Mouse (Mus musculus) midbrain, embryonic 15.5 days (tissue): ENCODE data around the gene Abracl. TPM values are rescaled to one million over a fixed set of nuclear protein-coding genes. Genes with fewer than 3 reads are reported as not detected.

Source experiments
- ATAC-seq: fragments of 200-750 bp; cut with Nextera tagmentation; replicated peaks from 2 replicates; pipeline ENCODE4 v1.8.0; 2017; ENCODE audit warnings: moderate TSS enrichment
- H3K27ac ChIP-seq: fragments of 300-500 bp; sonication (generic); 2 replicates; pipeline ENCODE4 v1.5.1; 2015; ENCODE audit warnings: mild to moderate bottlenecking, inconsistent platforms
- H3K27me3 ChIP-seq: fragments of 300-500 bp; sonication (generic); replicated peaks from 2 replicates; pipeline ENCODE4 v1.6.1; 2015; ENCODE audit warnings: inconsistent platforms
- H3K36me3 ChIP-seq: fragments of 300-500 bp; sonication (generic); replicated peaks from 2 replicates; pipeline ENCODE4 v1.6.1; 2015; ENCODE audit warnings: inconsistent platforms
- H3K4me1 ChIP-seq: fragments of 300-500 bp; sonication (generic); 2 replicates; pipeline ENCODE4 v1.6.1; 2015; ENCODE audit warnings: inconsistent platforms
- H3K4me2 ChIP-seq: fragments of 300-500 bp; sonication (generic); 2 replicates; pipeline ENCODE4 v1.6.1; 2015; ENCODE audit warnings: inconsistent platforms, mild to moderate bottlenecking, moderate library complexity
- H3K4me3 ChIP-seq: fragments of 300-500 bp; sonication (generic); 2 replicates; pipeline ENCODE4 v1.5.1; 2015; ENCODE audit warnings: mild to moderate bottlenecking, inconsistent platforms
- H3K9ac ChIP-seq: fragments of 300-500 bp; sonication (generic); 2 replicates; pipeline ENCODE4 v1.6.1; 2015; ENCODE audit warnings: mild to moderate bottlenecking, inconsistent platforms
- H3K9me3 ChIP-seq: fragments of 300-500 bp; sonication (generic); 2 replicates; pipeline ENCODE4 v1.6.1; 2016; ENCODE audit warnings: inconsistent platforms
- WGBS: fragments of 180-500 bp; shearing (Covaris S2); methylation state at CpG from one replicate; pipeline ENCODE4 v1.1.7; 2015; ENCODE audit warnings: mixed read lengths; 5-methylcytosine and 5-hydroxymethylcytosine counted together
- polyA plus RNA-seq: library from polyadenylated mRNA; unstranded; fragments of >200 nt; fragmentation: Nextera tagmentation; extraction: Ambion mirVana; gene quantifications from 2 replicates; pipeline ENCODE4 v1.2.1, GENCODE M21; 2015

Abracl gene
- polyA plus RNA-seq: 49.2 and 56.6 TPM in 2 replicates

- ATAC-seq: peak; percentile 96
- Histone ChIP-seq H3K4me1 (no peaks in the 10 kb centered on the region; the same call in 1 of the 2 replicates), H3K9me3 (no peaks in the 10 kb centered on the region), H3K4me2 (peak within 1 kb of the TSS; percentile 66), H3K27ac (peak within 1 kb of the TSS; percentile 89), H3K27me3 (no peaks in the 10 kb centered on the region), H3K9ac (peak within 1 kb of the TSS; percentile 82), H3K4me3 (peak within 1 kb of the TSS; percentile 82), H3K36me3 (0 out of 2 replicates have a peak, but pooled peaks cover under 1% of the 10 kb centered on the region)
- WGBS: under 1% methylated on average over 37 of the region's 37 CpGs
Measured at GRCm38 (mm10) chr10:18022741-18023347, at the start of gene Abracl. TSS of gene Abracl (minus strand) at chr10:18023288.

GRCm38 (mm10) chr10:18072871-18073270 is 49.8 kb upstream of the Abracl start:
- Histone ChIP-seq H3K9me3 (no peaks in the 10 kb centered on the region), H3K4me1 (0 out of 2 replicates have a peak, but pooled peaks cover 1% of the 10 kb centered on the region), H3K4me3 (no peak overlapping the region), H3K27ac (no peak overlapping the region), H3K9ac (no peak overlapping the region), H3K36me3 (no peaks in the 10 kb centered on the region), H3K4me2 (no peak overlapping the region), H3K27me3 (no peaks in the 10 kb centered on the region)
- WGBS: 76% methylated on average over 3 of the region's 3 CpGs
- no peak for ATAC-seq

GRCm38 (mm10) chr10:18070616-18071015 is 47.5 kb upstream of the Abracl start:
- Histone ChIP-seq H3K4me3 (no peak overlapping the region), H3K9ac (no peak overlapping the region), H3K36me3 (no peaks in the 10 kb centered on the region), H3K4me2 (no peak overlapping the region), H3K27ac (no peak overlapping the region), H3K4me1 (peaks cover 5% of the 10 kb centered on the region; the same call in 1 of the 2 replicates), H3K9me3 (no peaks in the 10 kb centered on the region), H3K27me3 (no peaks in the 10 kb centered on the region)
- no peak for ATAC-seq
- WGBS: 89% methylated on average over 2 of the region's 2 CpGs

- H3K36me3 ChIP-seq: no peaks in the 10 kb centered on the region
- no peak overlapping the region for H3K9ac ChIP-seq
- no peaks in the 10 kb centered on the region for H3K9me3 ChIP-seq
- WGBS: 72% methylated on average over 3 of the region's 3 CpGs
- no peak overlapping the region for H3K4me2 ChIP-seq
- peaks cover 5% of the 10 kb centered on the region for H3K4me1 ChIP-seq
- H3K27me3 ChIP-seq: no peaks in the 10 kb centered on the region
- no peak overlapping the region for H3K4me3 ChIP-seq
- no peak for ATAC-seq
- no peak overlapping the region for H3K27ac ChIP-seq
Measured at GRCm38 (mm10) chr10:18070144-18070543, 47.1 kb upstream of the Abracl start.

- Histone ChIP-seq H3K36me3 (no peaks in the 10 kb centered on the region), H3K27me3 (no peaks in the 10 kb centered on the region), H3K4me2 (no peak overlapping the region), H3K4me1 (peaks cover 10% of the 10 kb centered on the region), H3K4me3 (no peak overlapping the region), H3K27ac (no peak overlapping the region), H3K9ac (no peak overlapping the region), H3K9me3 (no peaks in the 10 kb centered on the region)
- no peak for ATAC-seq
- 73% methylated on average over 2 of the region's 2 CpGs for WGBS
Measured at GRCm38 (mm10) chr10:18069576-18069975, 46.5 kb upstream of the Abracl start.

- ATAC-seq: no peak
- Histone ChIP-seq H3K4me3 (no peak overlapping the region), H3K4me1 (peaks cover 10% of the 10 kb centered on the region), H3K27ac (no peak overlapping the region), H3K36me3 (no peaks in the 10 kb centered on the region), H3K9me3 (no peaks in the 10 kb centered on the region), H3K9ac (no peak overlapping the region), H3K4me2 (no peak overlapping the region), H3K27me3 (no peaks in the 10 kb centered on the region)
- WGBS: 80% methylated on average over 2 of the region's 2 CpGs
Measured at GRCm38 (mm10) chr10:18068880-18069279, 45.8 kb upstream of the Abracl start.

- no peaks in the 10 kb centered on the region for H3K9me3 ChIP-seq
- WGBS: 62% methylated on average over 10 of the region's 10 CpGs
- no peak overlapping the region for H3K4me2 ChIP-seq
- ATAC-seq: peak; percentile 38
- H3K27ac ChIP-seq: 0 out of 2 replicates have a peak overlapping the region, but pooled peaks have one; percentile 20
- H3K36me3 ChIP-seq: no peaks in the 10 kb centered on the region
- no peaks in the 10 kb centered on the region for H3K27me3 ChIP-seq
- H3K9ac ChIP-seq: no peak overlapping the region
- peaks cover 10% of the 10 kb centered on the region for H3K4me1 ChIP-seq
- no peak overlapping the region for H3K4me3 ChIP-seq
Measured at GRCm38 (mm10) chr10:18067761-18068446, 44.8 kb upstream of the Abracl start.

GRCm38 (mm10) chr10:18066031-18066439 is 42.9 kb upstream of the Abracl start:
- no peak overlapping the region for H3K27ac ChIP-seq
- no peak overlapping the region for H3K9ac ChIP-seq
- H3K9me3 ChIP-seq: no peaks in the 10 kb centered on the region
- WGBS: 61% methylated on average over 10 of the region's 10 CpGs
- no peak for ATAC-seq
- H3K4me3 ChIP-seq: no peak overlapping the region
- H3K4me1 ChIP-seq: peaks cover 10% of the 10 kb centered on the region
- no peak overlapping the region for H3K4me2 ChIP-seq
- no peaks in the 10 kb centered on the region for H3K27me3 ChIP-seq
- H3K36me3 ChIP-seq: no peaks in the 10 kb centered on the region

GRCm38 (mm10) chr10:18064606-18065228 is 41.6 kb upstream of the Abracl start:
- H3K4me3 ChIP-seq: no peak overlapping the region
- no peak; the same call in 1 of the 2 replicates for ATAC-seq
- no peaks in the 10 kb centered on the region for H3K36me3 ChIP-seq
- no peak overlapping the region for H3K27ac ChIP-seq
- H3K27me3 ChIP-seq: no peaks in the 10 kb centered on the region
- H3K4me2 ChIP-seq: no peak overlapping the region
- H3K9me3 ChIP-seq: no peaks in the 10 kb centered on the region
- WGBS: 65% methylated on average over 7 of the region's 7 CpGs
- no peak overlapping the region for H3K9ac ChIP-seq
- peaks cover 10% of the 10 kb centered on the region for H3K4me1 ChIP-seq

- Histone ChIP-seq H3K4me3 (no peak overlapping the region), H3K9me3 (no peaks in the 10 kb centered on the region), H3K27me3 (no peaks in the 10 kb centered on the region), H3K4me1 (peaks cover 26% of the 10 kb centered on the region), H3K9ac (no peak overlapping the region), H3K36me3 (no peaks in the 10 kb centered on the region), H3K27ac (no peak overlapping the region), H3K4me2 (no peak overlapping the region)
- WGBS: 94% methylated on average over 4 of the region's 4 CpGs
- no peak for ATAC-seq
Measured at GRCm38 (mm10) chr10:18061533-18061932, 38.4 kb upstream of the Abracl start.

GRCm38 (mm10) chr10:18060778-18061177 is 37.7 kb upstream of the Abracl start:
- WGBS: 89% methylated on average over 2 of the region's 2 CpGs
- no peaks in the 10 kb centered on the region for H3K9me3 ChIP-seq
- no peaks in the 10 kb centered on the region for H3K27me3 ChIP-seq
- no peak overlapping the region for H3K9ac ChIP-seq
- no peak for ATAC-seq
- no peak overlapping the region for H3K4me3 ChIP-seq
- no peak overlapping the region for H3K27ac ChIP-seq
- H3K4me2 ChIP-seq: no peak overlapping the region
- H3K4me1 ChIP-seq: peaks cover 26% of the 10 kb centered on the region
- no peaks in the 10 kb centered on the region for H3K36me3 ChIP-seq

GRCm38 (mm10) chr10:18059807-18060206 is 36.7 kb upstream of the Abracl start:
- no peak overlapping the region for H3K4me2 ChIP-seq
- H3K9ac ChIP-seq: no peak overlapping the region
- H3K36me3 ChIP-seq: no peaks in the 10 kb centered on the region
- H3K27ac ChIP-seq: no peak overlapping the region
- no peaks in the 10 kb centered on the region for H3K27me3 ChIP-seq
- peaks cover 22% of the 10 kb centered on the region for H3K4me1 ChIP-seq
- 87% methylated on average over 13 of the region's 13 CpGs for WGBS
- no peaks in the 10 kb centered on the region for H3K9me3 ChIP-seq
- ATAC-seq: no peak
- no peak overlapping the region for H3K4me3 ChIP-seq
